Mouse (Mus musculus) hindbrain, embryonic 15.5 days (tissue): ENCODE data around the gene Lsm4. TPM values are rescaled to one million over a fixed set of nuclear protein-coding genes. Genes with fewer than 3 reads are reported as not detected.

ENCODE experiments used
- ATAC-seq: fragments of 200-750 bp; cut with Nextera tagmentation; 2 replicates; pipeline ENCODE4 v1.8.0; 2017; ENCODE audit warnings: low read depth, moderate number of reproducible peaks, moderate TSS enrichment; ENCODE audit not compliant: low FRiP score
- H3K27ac ChIP-seq: fragments of 300-500 bp; sonication (generic); replicated peaks from 2 replicates; pipeline ENCODE4 v1.5.1; 2015; ENCODE audit warnings: mild to moderate bottlenecking, inconsistent platforms
- H3K27me3 ChIP-seq: fragments of 300-500 bp; sonication (generic); 2 replicates; pipeline ENCODE4 v1.6.1; 2015; ENCODE audit warnings: control low read depth, inconsistent platforms
- H3K36me3 ChIP-seq: fragments of 300-500 bp; sonication (generic); 2 replicates; pipeline ENCODE4 v1.6.1; 2015; ENCODE audit warnings: control low read depth, inconsistent platforms
- H3K4me1 ChIP-seq: fragments of 300-500 bp; sonication (generic); replicated peaks from 2 replicates; pipeline ENCODE4 v1.6.1; 2015; ENCODE audit warnings: control low read depth, inconsistent platforms
- H3K4me2 ChIP-seq: fragments of 300-500 bp; sonication (generic); 2 replicates; pipeline ENCODE4 v1.6.1; 2015; ENCODE audit warnings: moderate library complexity, mild to moderate bottlenecking, inconsistent platforms
- H3K4me3 ChIP-seq: fragments of 300-500 bp; sonication (generic); 2 replicates; pipeline ENCODE4 v1.5.1; 2015; ENCODE audit warnings: mild to moderate bottlenecking, inconsistent platforms
- H3K9ac ChIP-seq: fragments of 300-500 bp; sonication (generic); 2 replicates; pipeline ENCODE4 v1.6.1; 2015; ENCODE audit warnings: inconsistent platforms
- H3K9me3 ChIP-seq: fragments of 300-500 bp; sonication (generic); 2 replicates; pipeline ENCODE4 v1.6.1; 2016; ENCODE audit warnings: control low read depth, inconsistent platforms
- WGBS: fragments of 180-500 bp; shearing (Covaris S2); methylation state at CpG from one replicate; pipeline ENCODE4 v1.1.7; 2015; 5-methylcytosine and 5-hydroxymethylcytosine counted together
- polyA plus RNA-seq: library from polyadenylated mRNA; unstranded; fragments of >200 nt; fragmentation: Nextera tagmentation; extraction: Ambion mirVana; gene quantifications from 2 replicates; pipeline ENCODE4 v1.2.1, GENCODE M21; 2015

Lsm4 gene
- polyA plus RNA-seq, 1 experiment from 2014 or later, result 192 TPM

- H3K36me3 ChIP-seq, result no peaks in the 10 kb centered on the region
- no peak overlapping the region for H3K27ac ChIP-seq
- H3K9ac ChIP-seq, result no peak overlapping the region
- H3K4me1 ChIP-seq, result 0 out of 2 replicates have a peak, but pooled peaks cover 3% of the 10 kb centered on the region
- H3K4me2 ChIP-seq, result no peak overlapping the region
- H3K27me3 ChIP-seq, result peaks cover 32% of the 10 kb centered on the region
- H3K9me3 ChIP-seq, result no peaks in the 10 kb centered on the region
- ATAC-seq, result no peak
- no peak overlapping the region for H3K4me3 ChIP-seq
- 31% methylated on average over 14 of the region's 14 CpGs for WGBS
Measured at GRCm38 (mm10) chr8:70725792-70726447, 52.9 kb downstream of the Lsm4 start.

- peaks cover 35% of the 10 kb centered on the region for H3K27me3 ChIP-seq
- no peak for ATAC-seq
- H3K4me3 ChIP-seq, result no peak overlapping the region
- H3K9ac ChIP-seq, result no peak overlapping the region
- 42% methylated on average over 11 of the region's 11 CpGs for WGBS
- no peaks in the 10 kb centered on the region for H3K36me3 ChIP-seq
- H3K4me1 ChIP-seq, result 0 out of 2 replicates have a peak, but pooled peaks cover 3% of the 10 kb centered on the region
- H3K9me3 ChIP-seq, result no peaks in the 10 kb centered on the region
- H3K27ac ChIP-seq, result no peak overlapping the region
- no peak overlapping the region for H3K4me2 ChIP-seq
Measured at GRCm38 (mm10) chr8:70726721-70727120, 53.7 kb downstream of the Lsm4 start.

Other genes starting within 250 kb of the Lsm4 start
- gene Crtc1, start 233.7 kb upstream of the Lsm4 start, polyA plus RNA-seq, result 46.1 and 57.4 TPM in 2 replicates
- gene Klhl26, start 196.3 kb upstream of the Lsm4 start, polyA plus RNA-seq, result 29.5 and 33.6 TPM in 2 replicates
- 133 and 145 TPM in 2 replicates for gene Tmem59l, start 185.9 kb upstream of the Lsm4 start, polyA plus RNA-seq
- 7.0 and 8.6 TPM in 2 replicates for gene Crlf1, start 180.1 kb upstream of the Lsm4 start, polyA plus RNA-seq
- gene Rex1bd, start 166.5 kb upstream of the Lsm4 start, polyA plus RNA-seq, result 161 and 177 TPM in 2 replicates
- 652 and 684 TPM in 2 replicates for gene Uba52, start 162.4 kb upstream of the Lsm4 start, polyA plus RNA-seq
- gene Fkbp8, start 145.5 kb upstream of the Lsm4 start, polyA plus RNA-seq, result 393 and 420 TPM in 2 replicates
- 48.5 and 49.0 TPM in 2 replicates for gene Kxd1, start 145.3 kb upstream of the Lsm4 start, polyA plus RNA-seq
- 15.1 and 20.9 TPM in 2 replicates for gene Ell, start 133.8 kb upstream of the Lsm4 start, polyA plus RNA-seq
- gene Isyna1, start 78.9 kb upstream of the Lsm4 start, polyA plus RNA-seq, result 146 and 152 TPM in 2 replicates
- gene Ssbp4, start 64.4 kb upstream of the Lsm4 start, polyA plus RNA-seq, result 150 and 172 TPM in 2 replicates
- 1.1 and 2.2 TPM in 2 replicates for gene Lrrc25, start 57.1 kb upstream of the Lsm4 start, polyA plus RNA-seq
- gene Gdf15, start 40.8 kb upstream of the Lsm4 start, polyA plus RNA-seq, result 0.25 and 0.30 TPM in 2 replicates
- gene Pgpep1, start 12.9 kb upstream of the Lsm4 start, polyA plus RNA-seq, result 76.5 and 77.8 TPM in 2 replicates
- 98.4 and 105 TPM in 2 replicates for gene Jund, start 25.7 kb downstream of the Lsm4 start, polyA plus RNA-seq
- 0.09 TPM in 2 replicates for gene Iqcn, start 30.2 kb downstream of the Lsm4 start, polyA plus RNA-seq
- gene Gm3336, start 45.3 kb downstream of the Lsm4 start, polyA plus RNA-seq, result not detected in 2 replicates
- gene Pde4c, start 50.5 kb downstream of the Lsm4 start, polyA plus RNA-seq, result 0.21 and 0.35 TPM in 2 replicates
- 503 and 561 TPM in 2 replicates for gene Rab3a, start 81.4 kb downstream of the Lsm4 start, polyA plus RNA-seq
- gene Mpv17l2, start 87.7 kb downstream of the Lsm4 start, polyA plus RNA-seq, result 40.4 and 44.9 TPM in 2 replicates
- gene Pik3r2, start 103.5 kb downstream of the Lsm4 start, polyA plus RNA-seq, result 104 and 113 TPM in 2 replicates
- 21.2 and 25.1 TPM in 2 replicates for gene Mast3, start 131.8 kb downstream of the Lsm4 start, polyA plus RNA-seq
- 0.14 TPM in 1 of 2 replicates, not detected in the other for gene Il12rb1, start 135.2 kb downstream of the Lsm4 start, polyA plus RNA-seq
- 7.8 and 8.0 TPM in 2 replicates for gene Arrdc2, start 166.5 kb downstream of the Lsm4 start, polyA plus RNA-seq
- gene Kcnn1, start 190.0 kb downstream of the Lsm4 start, polyA plus RNA-seq, result 19.2 and 19.8 TPM in 2 replicates
- gene Ccdc124, start 200.7 kb downstream of the Lsm4 start, polyA plus RNA-seq, result 166 and 176 TPM in 2 replicates
- 1.7 and 1.9 TPM in 2 replicates for gene Slc5a5, start 219.5 kb downstream of the Lsm4 start, polyA plus RNA-seq
- gene Rpl18a, start 224.2 kb downstream of the Lsm4 start, polyA plus RNA-seq, result 2,082 and 2,226 TPM in 2 replicates
- 62.0 and 68.5 TPM in 2 replicates for gene Map1s, start 232.7 kb downstream of the Lsm4 start, polyA plus RNA-seq